Mouse (Mus musculus): ENCODE measurements around the gene 4933402J07Rik. TPM values are rescaled to one million over a fixed set of nuclear protein-coding genes. Genes with fewer than 3 reads are reported as not detected.

4933402J07Rik gene
- total RNA-seq, 2 experiments from 2014 or later: not detected

DNA sequence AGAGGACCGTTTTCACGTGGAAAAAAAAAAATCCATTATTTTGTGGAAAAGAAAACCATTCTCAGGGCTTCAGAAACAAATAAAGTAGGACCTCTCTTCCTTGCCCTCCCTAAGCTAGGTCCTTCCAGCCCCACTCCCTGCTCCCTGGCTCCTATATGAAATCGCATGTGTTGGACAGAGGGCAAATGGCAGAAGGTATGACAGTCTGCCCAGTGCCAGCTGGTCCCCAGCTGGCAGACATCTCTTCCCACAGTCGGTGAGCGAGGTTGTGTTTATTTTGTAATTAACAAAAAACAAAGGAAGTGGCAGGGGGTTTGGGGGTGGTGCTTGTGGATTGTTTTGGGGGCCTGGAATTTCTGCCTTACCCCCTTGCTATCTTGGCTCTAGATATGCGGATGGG is 56.6 kb downstream of the 4933402J07Rik start:
- DNase-seq (ENCODE audit: low spot score in 2 of 2): no peak

GRCm38 (mm10) chr8:87621181-87621580 is 57.5 kb downstream of the 4933402J07Rik start:
- DNase-seq (ENCODE audit: low spot score in 2 of 2): no peak

DNA sequence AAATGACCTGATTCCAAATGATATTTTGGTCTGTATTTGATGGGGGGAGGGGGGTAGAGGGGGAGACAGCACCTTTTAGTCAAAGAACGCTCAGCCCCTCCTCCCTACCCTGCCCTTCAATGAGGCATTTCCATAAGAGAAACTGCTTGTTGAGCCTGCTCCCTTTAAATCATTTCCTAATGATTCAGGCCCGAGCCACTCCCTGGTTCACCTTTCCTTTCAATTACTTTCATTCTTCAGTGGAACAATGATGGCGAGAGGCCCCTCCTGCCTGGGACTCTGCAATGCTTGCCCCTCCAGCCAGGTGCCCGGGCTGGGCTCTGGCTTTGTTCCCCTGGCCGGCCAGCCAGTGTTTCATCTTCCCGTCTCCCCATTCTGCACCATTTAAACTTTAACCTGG is 66.0 kb downstream of the 4933402J07Rik start:
- no peak for DNase-seq (ENCODE audit: low spot score in 2 of 2)

GRCm38 (mm10) chr8:87631776-87632175 is 68.1 kb downstream of the 4933402J07Rik start:
- DNase-seq (ENCODE audit: low spot score in 2 of 2): no peak

GRCm38 (mm10) chr8:87636226-87636742 is 72.6 kb downstream of the 4933402J07Rik start:
- DNase-seq (ENCODE audit: low spot score in 2 of 2): no peak

Other genes with a start within 250 kb of the 4933402J07Rik start
- gene Cbln1, start 91.2 kb upstream of the 4933402J07Rik start, total RNA-seq (2021): 1 to 10 TPM; 2.6 to 5.3 TPM

Measured in layer of hippocampus, adult 18-20 months (tissue).